Mouse (Mus musculus) midbrain, embryonic 14.5 days (tissue): ENCODE data around the gene Akap6. TPM values are rescaled to one million over a fixed set of nuclear protein-coding genes. Genes with fewer than 3 reads are reported as not detected.

Experiments used
- ATAC-seq: fragments of 200-750 bp; cut with Nextera tagmentation; 2 replicates; pipeline ENCODE4 v1.8.0; 2017; ENCODE audit warnings: moderate number of reproducible peaks, moderate library complexity; ENCODE audit not compliant: low FRiP score, low TSS enrichment
- DNase-seq: peaks from one replicate; pipeline ENCODE4 v3.0.0-alpha.2; 2015
- H3K27ac ChIP-seq: fragments of 300-500 bp; sonication (generic); replicated peaks from 2 replicates; pipeline ENCODE4 v1.5.1; 2014; ENCODE audit warnings: mild to moderate bottlenecking, low read depth, low read length, moderate library complexity
- H3K27me3 ChIP-seq: fragments of 300-500 bp; sonication (generic); 2 replicates; pipeline ENCODE4 v1.6.1; 2014; ENCODE audit warnings: low read length, control low read depth, mixed read lengths; ENCODE audit not compliant: control insufficient read depth, insufficient read depth
- H3K36me3 ChIP-seq: fragments of 300-500 bp; sonication (generic); 2 replicates; pipeline ENCODE4 v1.6.1; 2014; ENCODE audit warnings: low read length, control low read depth; ENCODE audit not compliant: control insufficient read depth, insufficient read depth
- H3K4me1 ChIP-seq: fragments of 300-500 bp; sonication (generic); 2 replicates; pipeline ENCODE4 v1.6.1; 2014; ENCODE audit warnings: mild to moderate bottlenecking, antibody characterized with exemption, low read length, control low read depth; ENCODE audit not compliant: control insufficient read depth, insufficient read depth
- H3K4me2 ChIP-seq: fragments of 300-500 bp; sonication (generic); 2 replicates; pipeline ENCODE4 v1.6.1; 2014; ENCODE audit warnings: mild to moderate bottlenecking, low read length, moderate library complexity
- H3K4me3 ChIP-seq: fragments of 300-500 bp; sonication (generic); replicated peaks from 2 replicates; pipeline ENCODE4 v1.5.1; 2014; ENCODE audit warnings: low read depth, low read length
- H3K9ac ChIP-seq: fragments of 300-500 bp; sonication (generic); replicated peaks from 2 replicates; pipeline ENCODE4 v1.6.1; 2014; ENCODE audit warnings: mild to moderate bottlenecking, low read length, moderate library complexity
- H3K9me3 ChIP-seq: fragments of 300-500 bp; sonication (generic); 2 replicates; pipeline ENCODE4 v1.6.1; 2016; ENCODE audit warnings: low read length, control low read depth, mixed read lengths; ENCODE audit not compliant: control insufficient read depth
- WGBS: fragments of 180-500 bp; shearing (Covaris S2); extraction: QIAGEN DNeasy Blood & Tissue Kit; methylation state at CpG from one replicate; pipeline ENCODE4 v1.1.7; 2014; 5-methylcytosine and 5-hydroxymethylcytosine counted together
- polyA plus RNA-seq: library from polyadenylated mRNA; unstranded; fragments of >200 nt; fragmentation: Nextera tagmentation; extraction: Ambion mirVana; gene quantifications from 2 replicates; pipeline ENCODE4 v1.2.1, GENCODE M21; 2014

The Akap6 gene
- polyA plus RNA-seq, 1 experiment from 2014 or later, result 35.2 TPM

- Histone ChIP-seq H3K9ac (no peak overlapping the region), H3K9me3 (no peaks in the 10 kb centered on the region), H3K36me3 (no peaks in the 10 kb centered on the region), H3K4me1 (no peaks in the 10 kb centered on the region), H3K4me2 (no peak overlapping the region), H3K4me3 (no peak overlapping the region), H3K27ac (no peak overlapping the region), H3K27me3 (no peaks in the 10 kb centered on the region)
- DNase-seq (no peak), ATAC-seq (no peak)
- WGBS, result 68% methylated on average over 13 of the region's 13 CpGs
Observed at GRCm38 (mm10) chr12:52908448-52909066, 209.4 kb downstream of the Akap6 start.

GRCm38 (mm10) chr12:52910345-52910744, 211.2 kb downstream of the Akap6 start:
- WGBS, result 84% methylated on average over 13 of the region's 13 CpGs
- no peak for ATAC-seq

GRCm38 (mm10) chr12:52910819-52911218, 211.6 kb downstream of the Akap6 start:
- H3K9ac ChIP-seq, result no peak overlapping the region
- H3K9me3 ChIP-seq, result no peaks in the 10 kb centered on the region
- no peak overlapping the region for H3K27ac ChIP-seq
- no peak overlapping the region for H3K4me2 ChIP-seq
- H3K4me1 ChIP-seq, result no peaks in the 10 kb centered on the region
- no peaks in the 10 kb centered on the region for H3K27me3 ChIP-seq
- no peak overlapping the region for H3K4me3 ChIP-seq
- ATAC-seq, result no peak
- WGBS, result 24% methylated on average over 8 of the region's 8 CpGs
- H3K36me3 ChIP-seq, result no peaks in the 10 kb centered on the region
- DNase-seq, result peak; percentile 88

More at GRCm38 (mm10) chr12:52910345-52910744, 211.2 kb downstream of the Akap6 start:
- H3K36me3 ChIP-seq, result no peaks in the 10 kb centered on the region
- H3K27me3 ChIP-seq, result no peaks in the 10 kb centered on the region
- H3K4me1 ChIP-seq, result no peaks in the 10 kb centered on the region
- H3K9ac ChIP-seq, result no peak overlapping the region
- no peaks in the 10 kb centered on the region for H3K9me3 ChIP-seq
- no peak overlapping the region for H3K27ac ChIP-seq
- DNase-seq, result no peak
- H3K4me2 ChIP-seq, result no peak overlapping the region
- no peak overlapping the region for H3K4me3 ChIP-seq

GRCm38 (mm10) chr12:52918939-52919338, 219.8 kb downstream of the Akap6 start:
- Histone ChIP-seq H3K36me3 (no peaks in the 10 kb centered on the region), H3K27me3 (no peaks in the 10 kb centered on the region), H3K4me3 (no peak overlapping the region), H3K4me2 (no peak overlapping the region), H3K9ac (no peak overlapping the region), H3K9me3 (no peaks in the 10 kb centered on the region), H3K4me1 (0 out of 2 replicates have a peak, but pooled peaks cover 4% of the 10 kb centered on the region), H3K27ac (no peak overlapping the region)
- ATAC-seq, result no peak
- peak; percentile 80 for DNase-seq
- WGBS, result 23% methylated on average over 11 of the region's 11 CpGs

GRCm38 (mm10) chr12:52922510-52922909, 223.3 kb downstream of the Akap6 start:
- ATAC-seq, result no peak
- Histone ChIP-seq H3K4me3 (no peak overlapping the region), H3K9ac (no peak overlapping the region), H3K4me1 (0 out of 2 replicates have a peak, but pooled peaks cover 4% of the 10 kb centered on the region), H3K36me3 (no peaks in the 10 kb centered on the region), H3K9me3 (no peaks in the 10 kb centered on the region), H3K27me3 (no peaks in the 10 kb centered on the region), H3K27ac (no peak overlapping the region), H3K4me2 (no peak overlapping the region)
- WGBS, result 92% methylated on average over 6 of the region's 6 CpGs
- DNase-seq, result no peak

GRCm38 (mm10) chr12:52925448-52925847, 226.3 kb downstream of the Akap6 start:
- no peaks in the 10 kb centered on the region for H3K36me3 ChIP-seq
- H3K27me3 ChIP-seq, result no peaks in the 10 kb centered on the region
- H3K9ac ChIP-seq, result no peak overlapping the region
- H3K4me1 ChIP-seq, result 0 out of 2 replicates have a peak, but pooled peaks cover 4% of the 10 kb centered on the region
- H3K4me2 ChIP-seq, result no peak overlapping the region
- H3K9me3 ChIP-seq, result no peaks in the 10 kb centered on the region
- DNase-seq, result no peak
- H3K4me3 ChIP-seq, result no peak overlapping the region
- H3K27ac ChIP-seq, result no peak overlapping the region
- ATAC-seq, result no peak
- 89% methylated on average over 4 of the region's 4 CpGs for WGBS

GRCm38 (mm10) chr12:52933832-52934231, 234.6 kb downstream of the Akap6 start:
- Histone ChIP-seq H3K4me3 (no peak overlapping the region), H3K36me3 (no peaks in the 10 kb centered on the region), H3K9ac (no peak overlapping the region), H3K4me1 (no peaks in the 10 kb centered on the region), H3K9me3 (no peaks in the 10 kb centered on the region), H3K27me3 (no peaks in the 10 kb centered on the region), H3K4me2 (no peak overlapping the region), H3K27ac (no peak overlapping the region)
- 64% methylated on average over 7 of the region's 13 CpGs for WGBS
- ATAC-seq (no peak), DNase-seq (no peak)

- Histone ChIP-seq H3K27ac (no peak overlapping the region), H3K9me3 (no peaks in the 10 kb centered on the region), H3K9ac (no peak overlapping the region), H3K36me3 (no peaks in the 10 kb centered on the region), H3K27me3 (no peaks in the 10 kb centered on the region), H3K4me3 (no peak overlapping the region), H3K4me2 (no peak overlapping the region), H3K4me1 (no peaks in the 10 kb centered on the region)
- ATAC-seq (no peak), DNase-seq (no peak)
- 98% methylated on average over 3 of the region's 3 CpGs for WGBS
Observed at GRCm38 (mm10) chr12:52934989-52935388, 235.8 kb downstream of the Akap6 start.

- DNase-seq, result no peak
- Histone ChIP-seq H3K9me3 (no peaks in the 10 kb centered on the region), H3K4me1 (no peaks in the 10 kb centered on the region), H3K27ac (no peak overlapping the region), H3K27me3 (no peaks in the 10 kb centered on the region), H3K4me3 (no peak overlapping the region), H3K4me2 (no peak overlapping the region), H3K36me3 (0 out of 2 replicates have a peak, but pooled peaks cover 5% of the 10 kb centered on the region), H3K9ac (no peak overlapping the region)
- no peak for ATAC-seq
- 93% methylated on average over 5 of the region's 5 CpGs for WGBS
Observed at GRCm38 (mm10) chr12:52938786-52939185, 239.6 kb downstream of the Akap6 start.
